Mouse (Mus musculus): ENCODE data around the gene Car5a. TPM values are rescaled to one million over a fixed set of nuclear protein-coding genes. Genes with fewer than 3 reads are reported as not detected.

Car5a gene
- total RNA-seq, 1 experiment = 0.18 TPM

GRCm38 (mm10) chr8:121977819-121978590, 33.3 kb upstream of the Car5a start:
- in situ Hi-C loops (cut with MboI; ENCODE audit: low sequenced_read_pairs in 2 of 2, unreplicated experiment in 2 of 2) = no loop called here
- TF ChIP-seq HCFC1 (IDR thresholded peaks at IDR 0.05; ENCODE audit: borderline replicate concordance, insufficient read depth, low read length) = no peak
- 0 out of 2 replicates have a peak, but pooled peaks have one; percentile 4 for TF ChIP-seq ZC3H11A (IDR thresholded peaks at IDR 0.05; ENCODE audit: borderline replicate concordance, low read depth, low read length)
- TF ChIP-seq ZNF384 (IDR thresholded peaks at IDR 0.05; ENCODE audit: low read depth, low read length) = no peak
- H3K4me1 ChIP-seq (ENCODE audit: control insufficient read depth in 2 of 2, insufficient read depth in 2 of 2, low read length in 2 of 2, poor library complexity in 1 of 2) = 0 out of 4 replicates have a peak, but pooled peaks cover 0 to 2% of the 10 kb centered on the region in 2 experiments
- no peak overlapping the region for H3K27ac ChIP-seq (ENCODE audit: insufficient read depth, low read depth, low read length, poor library complexity, severe bottlenecking)
- DNase-seq (ENCODE audit: low read depth, low spot score) = no peak
- no peaks in the 10 kb centered on the region for H3K9me3 ChIP-seq (ENCODE audit: control insufficient read depth, insufficient read depth, low read depth, low read length)
- H3K4me3 ChIP-seq (ENCODE audit: insufficient read depth in 1 of 2, low read depth in 1 of 2, low read length in 2 of 2, poor library complexity in 1 of 2, severe bottlenecking in 1 of 2) = no peak overlapping the region
- H3K9ac ChIP-seq (ENCODE audit: insufficient read depth, low read depth, low read length, poor library complexity, severe bottlenecking) = no peak overlapping the region
- peaks cover 58% of the 10 kb centered on the region for H3K36me3 ChIP-seq (ENCODE audit: control insufficient read depth, insufficient read depth, low read length, poor library complexity, severe bottlenecking)

GRCm38 (mm10) chr8:121973906-121974305, 29.2 kb upstream of the Car5a start:
- Histone ChIP-seq H3K36me3 (ENCODE audit: control insufficient read depth, insufficient read depth, low read length, poor library complexity, severe bottlenecking) (peaks cover 43% of the 10 kb centered on the region), H3K4me3 (ENCODE audit: insufficient read depth in 1 of 2, low read depth in 1 of 2, low read length in 2 of 2, poor library complexity in 1 of 2, severe bottlenecking in 1 of 2) (no peak overlapping the region), H3K4me1 (ENCODE audit: control insufficient read depth in 2 of 2, insufficient read depth in 2 of 2, low read length in 2 of 2, poor library complexity in 1 of 2) (0 out of 4 replicates have a peak, but pooled peaks cover 0 to 2% of the 10 kb centered on the region in 2 experiments), H3K9ac (ENCODE audit: insufficient read depth, low read depth, low read length, poor library complexity, severe bottlenecking) (no peak overlapping the region), H3K9me3 (ENCODE audit: control insufficient read depth, insufficient read depth, low read depth, low read length) (no peaks in the 10 kb centered on the region), H3K27ac (ENCODE audit: insufficient read depth, low read depth, low read length, poor library complexity, severe bottlenecking) (no peak overlapping the region)
- in situ Hi-C loops (cut with MboI; ENCODE audit: low sequenced_read_pairs in 2 of 2, unreplicated experiment in 2 of 2) = no loop called here
- TF ChIP-seq HCFC1 (IDR thresholded peaks at IDR 0.05; ENCODE audit: borderline replicate concordance, insufficient read depth, low read length) (no peak), CHD2 (IDR thresholded peaks at IDR 0.05; ENCODE audit: low read depth, low read length) (no peak), MAFK (IDR thresholded peaks at IDR 0.05; ENCODE audit: insufficient read depth, low read depth, low read length) (no peak), ZC3H11A (IDR thresholded peaks at IDR 0.05; ENCODE audit: borderline replicate concordance, low read depth, low read length) (no peak), ZNF384 (IDR thresholded peaks at IDR 0.05; ENCODE audit: low read depth, low read length) (no peak)
- DNase-seq (ENCODE audit: low read depth, low spot score) = no peak

DNA sequence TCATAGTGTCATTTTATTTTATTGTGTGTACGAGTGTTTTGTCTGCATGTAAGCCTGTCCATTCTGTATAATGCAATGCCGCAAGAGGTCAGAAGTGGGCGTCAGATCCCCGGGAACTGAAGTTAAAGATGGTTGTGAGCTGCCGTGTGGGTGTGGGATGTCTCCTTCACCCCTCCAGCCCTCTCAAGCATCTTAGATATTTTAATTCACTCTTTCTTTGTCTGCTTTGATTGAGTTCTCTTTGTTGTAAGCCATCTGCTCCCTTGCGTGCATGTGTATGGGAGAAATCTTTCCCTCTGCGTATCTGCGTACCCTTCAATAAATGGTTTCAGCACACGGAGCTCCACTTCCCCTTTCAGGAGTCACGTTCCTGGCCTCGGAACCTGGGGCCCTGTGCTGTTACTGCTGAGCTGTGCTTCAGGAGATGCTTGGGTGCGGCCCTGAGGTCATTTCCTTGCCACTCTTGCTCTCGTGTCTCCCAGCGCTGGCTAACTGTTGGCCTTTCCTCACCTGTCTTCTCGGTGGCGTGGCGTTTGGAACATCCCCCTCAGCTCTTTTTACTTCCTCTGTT, 26.9 kb upstream of the Car5a start:
- peaks cover 27% of the 10 kb centered on the region for H3K36me3 ChIP-seq (ENCODE audit: control insufficient read depth, insufficient read depth, low read length, poor library complexity, severe bottlenecking)
- TF ChIP-seq MAFK (IDR thresholded peaks at IDR 0.05; ENCODE audit: insufficient read depth, low read depth, low read length) (0 out of 2 replicates have a peak, but pooled peaks have one; percentile 2), ZC3H11A (IDR thresholded peaks at IDR 0.05; ENCODE audit: borderline replicate concordance, low read depth, low read length) (no peak), ZNF384 (IDR thresholded peaks at IDR 0.05; ENCODE audit: low read depth, low read length) (no peak), CHD2 (IDR thresholded peaks at IDR 0.05; ENCODE audit: low read depth, low read length) (no peak), HCFC1 (IDR thresholded peaks at IDR 0.05; ENCODE audit: borderline replicate concordance, insufficient read depth, low read length) (no peak)
- DNase-seq (ENCODE audit: low read depth, low spot score) = no peak
- H3K4me3 ChIP-seq (ENCODE audit: insufficient read depth in 1 of 2, low read depth in 1 of 2, low read length in 2 of 2, poor library complexity in 1 of 2, severe bottlenecking in 1 of 2) = no peak overlapping the region
- H3K9ac ChIP-seq (ENCODE audit: insufficient read depth, low read depth, low read length, poor library complexity, severe bottlenecking) = no peak overlapping the region
- in situ Hi-C loops (cut with MboI; ENCODE audit: low sequenced_read_pairs in 2 of 2, unreplicated experiment in 2 of 2) = no loop called here
- H3K4me1 ChIP-seq (ENCODE audit: control insufficient read depth in 2 of 2, insufficient read depth in 2 of 2, low read length in 2 of 2, poor library complexity in 1 of 2) = peaks cover 2 to 10% of the 10 kb centered on the region in 2 experiments; a peak in 3 of 4 replicates
- H3K9me3 ChIP-seq (ENCODE audit: control insufficient read depth, insufficient read depth, low read depth, low read length) = no peaks in the 10 kb centered on the region
- no peak overlapping the region for H3K27ac ChIP-seq (ENCODE audit: insufficient read depth, low read depth, low read length, poor library complexity, severe bottlenecking)

- Histone ChIP-seq H3K27ac (ENCODE audit: insufficient read depth, low read depth, low read length, poor library complexity, severe bottlenecking) (no peak overlapping the region), H3K9ac (ENCODE audit: insufficient read depth, low read depth, low read length, poor library complexity, severe bottlenecking) (no peak overlapping the region), H3K36me3 (ENCODE audit: control insufficient read depth, insufficient read depth, low read length, poor library complexity, severe bottlenecking) (peaks cover 14% of the 10 kb centered on the region), H3K4me3 (ENCODE audit: insufficient read depth in 1 of 2, low read depth in 1 of 2, low read length in 2 of 2, poor library complexity in 1 of 2, severe bottlenecking in 1 of 2) (no peak overlapping the region), H3K9me3 (ENCODE audit: control insufficient read depth, insufficient read depth, low read depth, low read length) (no peaks in the 10 kb centered on the region), H3K4me1 (ENCODE audit: control insufficient read depth in 2 of 2, insufficient read depth in 2 of 2, low read length in 2 of 2, poor library complexity in 1 of 2) (peaks cover 4 to 16% of the 10 kb centered on the region in 2 experiments)
- in situ Hi-C loops (cut with MboI; ENCODE audit: low sequenced_read_pairs in 2 of 2, unreplicated experiment in 2 of 2) = no loop called here
- DNase-seq (ENCODE audit: low read depth, low spot score) = no peak
- TF ChIP-seq HCFC1 (IDR thresholded peaks at IDR 0.05; ENCODE audit: borderline replicate concordance, insufficient read depth, low read length) = no peak
- no peak for TF ChIP-seq ZNF384 (IDR thresholded peaks at IDR 0.05; ENCODE audit: low read depth, low read length)
- TF ChIP-seq CHD2 (IDR thresholded peaks at IDR 0.05; ENCODE audit: low read depth, low read length) = no peak
- peak; percentile 95 for TF ChIP-seq MAFK (IDR thresholded peaks at IDR 0.05; ENCODE audit: insufficient read depth, low read depth, low read length)
- TF ChIP-seq ZC3H11A (IDR thresholded peaks at IDR 0.05; ENCODE audit: borderline replicate concordance, low read depth, low read length) = no peak
Observed at GRCm38 (mm10) chr8:121970225-121970624, 25.5 kb upstream of the Car5a start.
